Mouse (Mus musculus) MEL (cell line): Measurements from ENCODE around the gene Slc1a1. TPM values are rescaled to one million over a fixed set of nuclear protein-coding genes. Genes with fewer than 3 reads are reported as not detected.

Source experiments
- DNase-seq: peaks from one replicate; pipeline ENCODE4 v3.0.0; 2011; ENCODE audit warnings: low read depth, low spot score
- H3K27ac ChIP-seq: 2 replicates; pipeline ENCODE4 v1.5.1; 2012; ENCODE audit warnings: low read depth, mild to moderate bottlenecking, control low read depth, low read length, moderate library complexity; ENCODE audit not compliant: control insufficient read depth
- H3K27me3 ChIP-seq, 2 experiments: fragments of 150-350 bp in 1 of 2; sonication (generic) in 1 of 2; 2 replicates each; pipeline ENCODE4 v1.6.1; 2012; ENCODE audit warnings: low read length in 2 of 2, mild to moderate bottlenecking in 2 of 2, improper control_type of control experiment in 1 of 2, moderate library complexity in 1 of 2; ENCODE audit not compliant: insufficient read depth in 2 of 2, control insufficient read depth in 1 of 2
- H3K36me3 ChIP-seq, 2 experiments: 2 replicates each; pipeline ENCODE4 v1.6.1; 2012 to 2014; ENCODE audit warnings: low read length in 2 of 2, improper control_type of control experiment in 1 of 2, inconsistent platforms in 1 of 2, mild to moderate bottlenecking in 1 of 2; ENCODE audit not compliant: insufficient read depth in 2 of 2, control insufficient read depth in 1 of 2
- H3K4me1 ChIP-seq, 2 experiments: fragments of 150-350 bp in 1 of 2; sonication (generic) in 1 of 2; 2 replicates each; pipeline ENCODE4 v1.6.1; 2012; ENCODE audit warnings: low read length in 2 of 2, improper control_type of control experiment in 1 of 2, mild to moderate bottlenecking in 1 of 2; ENCODE audit not compliant: insufficient read depth in 2 of 2, control insufficient read depth in 1 of 2
- H3K4me3 ChIP-seq, 2 experiments: fragments of 150-350 bp in 1 of 2; sonication (generic) in 1 of 2; 2 replicates each; pipeline ENCODE4 v1.5.1; 2012; ENCODE audit warnings: low read depth in 2 of 2, low read length in 2 of 2, mild to moderate bottlenecking in 2 of 2, moderate library complexity in 2 of 2, control low read depth in 1 of 2, improper control_type of control experiment in 1 of 2; ENCODE audit not compliant: control insufficient read depth in 1 of 2, insufficient read depth in 1 of 2
- H3K79me2 ChIP-seq: 2 replicates; pipeline ENCODE4 v1.6.1; 2012; ENCODE audit warnings: mild to moderate bottlenecking, low read length, moderate library complexity; ENCODE audit not compliant: control insufficient read depth, poor library complexity, insufficient read depth
- H3K9ac ChIP-seq: 2 replicates; pipeline ENCODE4 v1.6.1; 2012; ENCODE audit warnings: low read depth, mild to moderate bottlenecking, control low read depth, low read length, moderate library complexity; ENCODE audit not compliant: control insufficient read depth, poor library complexity, severe bottlenecking
- H3K9me3 ChIP-seq: fragments of 150-350 bp; sonication (generic); replicated peaks from 2 replicates; pipeline ENCODE4 v1.6.1; 2012; ENCODE audit warnings: mild to moderate bottlenecking, low read length, improper control_type of control experiment, moderate library complexity; ENCODE audit not compliant: insufficient read depth
- CHD1 ChIP-seq: IDR thresholded peaks from 2 replicates; pipeline ENCODE4 v1.6.1; 2012; ENCODE audit warnings: low read depth, mild to moderate bottlenecking, inconsistent platforms, low read length, improper control_type of control experiment
- CHD2 ChIP-seq: IDR thresholded peaks from 2 replicates; pipeline ENCODE4 v1.6.1; 2011; ENCODE audit warnings: low read length, improper control_type of control experiment
- CTCF ChIP-seq, 3 experiments: IDR thresholded peaks in 2 of 3; conservative IDR thresholded peaks in 1 of 3; 2 replicates each; pipeline ENCODE4 v1.5.1; 2011 to 2012; ENCODE audit warnings: low read length in 3 of 3, low read depth in 2 of 3, mild to moderate bottlenecking in 2 of 3, improper control_type of control experiment in 1 of 3, inconsistent platforms in 1 of 3, mixed read lengths in 1 of 3, moderate library complexity in 1 of 3; ENCODE audit not compliant: control insufficient read depth in 1 of 3, insufficient read depth in 1 of 3, poor library complexity in 1 of 3, severe bottlenecking in 1 of 3
- E2F4 ChIP-seq: IDR thresholded peaks from 2 replicates; pipeline ENCODE4 v1.6.1; 2011; ENCODE audit warnings: low read depth, low read length, improper control_type of control experiment, borderline replicate concordance
- ELF1 ChIP-seq: IDR thresholded peaks from 2 replicates; pipeline ENCODE4 v1.6.1; 2014; ENCODE audit warnings: low read depth, mild to moderate bottlenecking, inconsistent platforms, low read length, improper control_type of control experiment, moderate library complexity
- EP300 ChIP-seq, 2 experiments: IDR thresholded peaks; 2 replicates each; pipeline ENCODE4 v1.6.1; 2011; ENCODE audit warnings: improper control_type of control experiment in 2 of 2, low read length in 2 of 2, low read depth in 1 of 2, mild to moderate bottlenecking in 1 of 2
- ETS1 ChIP-seq: IDR thresholded peaks from 2 replicates; pipeline ENCODE4 v1.6.1; 2012; ENCODE audit warnings: low read depth, mild to moderate bottlenecking, inconsistent platforms, low read length, improper control_type of control experiment, moderate library complexity
- GABPA ChIP-seq: IDR thresholded peaks from 2 replicates; pipeline ENCODE4 v1.6.1; 2012; ENCODE audit warnings: low read depth, mild to moderate bottlenecking, inconsistent platforms, low read length, improper control_type of control experiment, moderate library complexity
- GATA1 ChIP-seq: IDR thresholded peaks from 2 replicates; pipeline ENCODE4 v1.6.1; 2011; ENCODE audit warnings: low read depth, low read length, improper control_type of control experiment
- HCFC1 ChIP-seq: IDR thresholded peaks from 2 replicates; pipeline ENCODE4 v1.6.1; 2012; ENCODE audit warnings: low read depth, mild to moderate bottlenecking, inconsistent platforms, low read length, improper control_type of control experiment, moderate library complexity
- KAT2A ChIP-seq: conservative IDR thresholded peaks from 2 replicates; pipeline ENCODE4 v1.6.1; 2012; ENCODE audit warnings: low read depth, low read length, improper control_type of control experiment, inconsistent platforms
- MEF2A ChIP-seq: IDR thresholded peaks from 2 replicates; pipeline ENCODE4 v1.6.1; 2014; ENCODE audit warnings: low read depth, mild to moderate bottlenecking, inconsistent platforms, low read length, improper control_type of control experiment; ENCODE audit not compliant: poor library complexity, insufficient replicate concordance, severe bottlenecking; ENCODE audit errors: extremely low read depth
- MXI1 ChIP-seq: IDR thresholded peaks from 2 replicates; pipeline ENCODE4 v1.6.1; 2011; ENCODE audit warnings: mild to moderate bottlenecking, low read depth, low read length, improper control_type of control experiment
- MYC ChIP-seq: IDR thresholded peaks from 2 replicates; pipeline ENCODE4 v1.6.1; 2011; ENCODE audit warnings: low read depth, mild to moderate bottlenecking, low read length, improper control_type of control experiment, moderate library complexity
- NELFE ChIP-seq: IDR thresholded peaks from 2 replicates; pipeline ENCODE4 v1.6.1; 2011; ENCODE audit warnings: low read depth, low read length, improper control_type of control experiment
- POLR2AphosphoS2 ChIP-seq: IDR thresholded peaks from 2 replicates; pipeline ENCODE4 v1.6.1; 2011; ENCODE audit warnings: low read length, improper control_type of control experiment
- RAD21 ChIP-seq: IDR thresholded peaks from 2 replicates; pipeline ENCODE4 v1.6.1; 2011; ENCODE audit warnings: mild to moderate bottlenecking, low read depth, low read length, improper control_type of control experiment
- SIN3A ChIP-seq: IDR thresholded peaks from 2 replicates; pipeline ENCODE4 v1.6.1; 2012; ENCODE audit warnings: low read length, improper control_type of control experiment, inconsistent platforms
- SMC3 ChIP-seq: IDR thresholded peaks from 2 replicates; pipeline ENCODE4 v1.6.1; 2011; ENCODE audit warnings: low read depth, low read length, improper control_type of control experiment
- TAL1 ChIP-seq: IDR thresholded peaks from 2 replicates; pipeline ENCODE4 v1.6.1; 2012; ENCODE audit warnings: mild to moderate bottlenecking, inconsistent platforms, low read length, moderate library complexity, mixed read lengths
- TBP ChIP-seq: IDR thresholded peaks from 2 replicates; pipeline ENCODE4 v1.8.0; 2011; ENCODE audit warnings: low read depth, low read length, improper control_type of control experiment
- USF1 ChIP-seq: IDR thresholded peaks from 2 replicates; pipeline ENCODE4 v1.6.1; 2014; ENCODE audit warnings: low read depth, mild to moderate bottlenecking, inconsistent platforms, low read length, improper control_type of control experiment, moderate library complexity
- USF2 ChIP-seq, 2 experiments: IDR thresholded peaks; 2 replicates each; pipeline ENCODE4 v1.6.1; 2011 to 2012; ENCODE audit warnings: improper control_type of control experiment in 2 of 2, low read length in 2 of 2, borderline replicate concordance in 1 of 2, inconsistent platforms in 1 of 2, low read depth in 1 of 2, mild to moderate bottlenecking in 1 of 2; ENCODE audit not compliant: insufficient read depth in 1 of 2
- ZNF384 ChIP-seq: IDR thresholded peaks from 2 replicates; pipeline ENCODE4 v1.6.1; 2012; ENCODE audit warnings: low read depth, mild to moderate bottlenecking, inconsistent platforms, low read length, improper control_type of control experiment
- polyA plus RNA-seq, 2 experiments: library from polyadenylated mRNA; stranded (reverse) in 1 of 2; unstranded in 1 of 2; fragments of >175 nt in 1 of 2; fragments of >200 nt in 1 of 2; gene quantifications; 2 replicates each; pipeline versions ENCODE4 v1.2.1 to v1.2.4; 2012; ENCODE audit warnings: low replicate concordance in 2 of 2, low read depth in 1 of 2; ENCODE audit not compliant: insufficient read length in 2 of 2, insufficient read depth in 1 of 2, missing spikeins in 1 of 2
- total RNA-seq: library from RNA; depleted of rRNA; stranded (reverse); fragments of 300-350 nt; gene quantifications from 2 replicates; pipeline ENCODE4 v1.2.3, GENCODE M21; 2012; rRNA removed

The Slc1a1 gene
- total RNA-seq (0.03 TPM in 1 of 2 replicates, not detected in the other), polyA plus RNA-seq (under 1 TPM in 1 of 2 experiments, not detected in 1; 0.07 TPM)

DNA sequence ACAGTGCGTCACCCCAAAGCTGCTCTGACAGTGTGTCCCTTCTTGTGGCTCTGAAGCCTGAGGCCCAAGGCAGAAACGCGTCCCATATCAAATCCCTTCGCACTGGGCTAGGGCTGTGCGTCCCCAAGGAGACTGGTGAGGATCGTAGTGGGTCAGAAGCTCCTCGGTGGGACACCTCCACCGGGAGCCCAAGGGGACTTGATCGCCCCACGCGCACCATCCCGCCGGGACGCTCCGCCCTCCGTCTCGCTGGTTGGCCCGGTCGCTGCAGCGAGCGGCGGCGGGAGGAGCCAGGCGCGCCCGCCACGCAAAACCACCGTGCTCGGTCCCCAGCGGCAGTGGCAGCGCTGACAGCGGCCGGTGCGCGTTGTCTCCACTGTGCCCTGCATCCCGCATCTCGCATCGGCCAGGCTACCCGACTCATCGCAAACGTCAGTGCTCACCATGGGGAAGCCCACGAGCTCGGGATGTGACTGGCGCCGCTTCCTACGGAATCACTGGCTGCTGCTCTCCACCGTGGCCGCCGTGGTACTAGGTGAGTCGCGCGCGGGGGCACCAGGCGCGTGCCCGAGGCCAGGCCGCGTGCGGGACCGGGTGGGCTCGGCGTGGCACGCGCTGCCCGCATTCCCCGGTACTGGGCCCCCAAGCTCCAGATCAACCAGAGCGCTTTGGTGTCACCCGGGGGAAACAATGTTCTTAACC lies at the start of gene Slc1a1:
Slc1a1 (plus strand) TSS at position 252 of the 702 bp plus-strand sequence.
- DNase-seq, result no peak
- H3K4me3 ChIP-seq, result no peak within 1 kb of the TSS
- no peaks in the 10 kb centered on the region; a peak in 1 of 4 replicates for H3K27me3 ChIP-seq
- H3K9ac ChIP-seq, result no peak within 1 kb of the TSS
- no peaks in the 10 kb centered on the region for H3K36me3 ChIP-seq
- no peaks in the 10 kb centered on the region for H3K4me1 ChIP-seq
- no peaks in the 10 kb centered on the region for H3K79me2 ChIP-seq
- TF ChIP-seq CHD1, result no peak
- TF ChIP-seq POLR2AphosphoS2, result no peak
- TF ChIP-seq NELFE, result no peak
- no peak for TF ChIP-seq MEF2A
- TF ChIP-seq GABPA, result no peak
- no peak for TF ChIP-seq TAL1
- TF ChIP-seq KAT2A, result no peak
- TF ChIP-seq SIN3A, result no peak
- no peak for TF ChIP-seq TBP
- no peak for TF ChIP-seq HCFC1
- TF ChIP-seq ETS1, result no peak
- TF ChIP-seq USF1, result no peak
- no peak for TF ChIP-seq E2F4
- no peaks in the 10 kb centered on the region for H3K9me3 ChIP-seq
- H3K27ac ChIP-seq, result no peak within 1 kb of the TSS

DNA sequence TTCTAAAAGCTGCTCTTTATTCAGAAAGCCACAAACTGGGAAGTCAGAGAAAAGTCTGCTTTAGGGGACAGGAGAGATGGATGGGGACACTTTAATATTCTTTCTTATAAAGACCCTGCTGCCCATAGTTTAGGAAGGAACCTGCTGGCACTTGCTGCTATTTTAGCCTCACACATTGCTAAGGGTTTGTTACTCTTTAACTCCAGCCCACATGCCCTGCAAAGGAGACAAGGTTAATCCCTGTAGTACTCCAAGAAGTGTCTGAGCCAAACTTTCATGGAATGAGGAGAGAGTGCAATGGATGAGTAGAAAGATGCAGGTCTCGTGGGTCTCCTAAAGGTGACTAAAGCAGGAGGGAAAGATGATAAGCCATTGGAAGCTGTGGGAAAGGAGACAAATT lies 44.7 kb upstream of the Slc1a1 start:
- no peak overlapping the region for H3K27ac ChIP-seq

More for the DNA sequence above, 44.7 kb upstream of the Slc1a1 start:
- no peaks in the 10 kb centered on the region for H3K4me1 ChIP-seq
- TF ChIP-seq MYC (no peak), MXI1 (no peak), NELFE (no peak), ELF1 (no peak), RAD21 (no peak), CHD2 (no peak), USF2 (IDR thresholded peaks at IDR 0.05; ENCODE audit: borderline replicate concordance in 1 of 2, insufficient read depth in 1 of 2, low read depth in 1 of 2, low read length in 2 of 2) (no peak), EP300 (IDR thresholded peaks at IDR 0.05; ENCODE audit: low read depth in 1 of 2, low read length in 2 of 2) (no peak), SMC3 (no peak), USF1 (no peak), CTCF (IDR thresholded peaks at IDR 0.05 in 2 of 3, conservative IDR thresholded peaks at IDR 0.05 in 1 of 3; ENCODE audit: control insufficient read depth in 1 of 3, insufficient read depth in 1 of 3, low read depth in 2 of 3, low read length in 3 of 3, poor library complexity in 1 of 3, severe bottlenecking in 1 of 3) (no peak), ZNF384 (no peak), GATA1 (no peak)
- H3K27me3 ChIP-seq, result no peaks in the 10 kb centered on the region; a peak in 1 of 4 replicates
- H3K79me2 ChIP-seq, result no peaks in the 10 kb centered on the region
- H3K4me3 ChIP-seq, result no peak overlapping the region
- H3K9me3 ChIP-seq, result no peaks in the 10 kb centered on the region
- H3K9ac ChIP-seq, result no peak overlapping the region
- no peaks in the 10 kb centered on the region for H3K36me3 ChIP-seq
- DNase-seq, result no peak
